Mouse (Mus musculus) liver, adult 2 months (tissue): Measurements from ENCODE around the gene Olfr224. TPM values are rescaled to one million over a fixed set of nuclear protein-coding genes. Genes with fewer than 3 reads are reported as not detected.
A peak's percentile ranks its signal among the peaks of the same experiment; 100 is the strongest.

Source experiments
- DNase-seq: peaks from one replicate; pipeline ENCODE4 v3.0.0-alpha.2; 2011; ENCODE audit warnings: low read depth, low spot score; ENCODE audit errors: extremely low read depth
- H3K27ac ChIP-seq: fragments of 200-500 bp; replicated peaks from 2 replicates; pipeline ENCODE4 v1.5.1; 2012; ENCODE audit warnings: low read depth, mild to moderate bottlenecking, control low read depth, inconsistent platforms, low read length; ENCODE audit not compliant: insufficient read depth
- H3K27me3 ChIP-seq: fragments of 200-500 bp; 2 replicates; pipeline ENCODE4 v1.6.1; 2012; ENCODE audit warnings: mild to moderate bottlenecking, moderate library complexity, low read length, inconsistent platforms; ENCODE audit not compliant: control insufficient read depth, insufficient read depth
- H3K36me3 ChIP-seq: fragments of 200-500 bp; 2 replicates; pipeline ENCODE4 v1.6.1; 2012; ENCODE audit warnings: low read length, inconsistent platforms; ENCODE audit not compliant: control insufficient read depth, insufficient read depth
- H3K4me1 ChIP-seq: fragments of 200-500 bp; 2 replicates; pipeline ENCODE4 v1.6.1; 2011; ENCODE audit warnings: low read length; ENCODE audit not compliant: control insufficient read depth, insufficient read depth
- H3K4me3 ChIP-seq: fragments of 200-500 bp; 2 replicates; pipeline ENCODE4 v1.5.1; 2011; ENCODE audit warnings: low read depth, mild to moderate bottlenecking, control low read depth, low read length, moderate library complexity; ENCODE audit not compliant: insufficient read depth
- H3K79me2 ChIP-seq: fragments of 200-500 bp; 2 replicates; pipeline ENCODE4 v1.6.1; 2012; ENCODE audit warnings: inconsistent platforms, mild to moderate bottlenecking, low read length, moderate library complexity; ENCODE audit not compliant: control insufficient read depth, insufficient read depth
- H3K9ac ChIP-seq: fragments of 200-500 bp; 2 replicates; pipeline ENCODE4 v1.6.1; 2012; ENCODE audit warnings: low read depth, mild to moderate bottlenecking, control low read depth, inconsistent platforms, low read length
- CTCF ChIP-seq: fragments of 200-500 bp; IDR thresholded peaks from 2 replicates; pipeline ENCODE4 v1.5.1; 2011; ENCODE audit warnings: low read depth, low read length, control low read depth
- POLR2A ChIP-seq: fragments of 200-500 bp; IDR thresholded peaks from 2 replicates; pipeline ENCODE4 v1.6.1; 2011; ENCODE audit warnings: low read length, control low read depth; ENCODE audit not compliant: insufficient read depth; ENCODE audit errors: extremely low read depth
- WGBS: fragments of 180-500 bp; shearing (Covaris S2); methylation state at CpG from one replicate; pipeline ENCODE4 v1.1.7; 2018; 5-methylcytosine and 5-hydroxymethylcytosine counted together
- polyA plus RNA-seq: library from polyadenylated mRNA; depleted of rRNA; stranded (reverse); fragments of >200 nt; gene quantifications from 2 replicates; pipeline ENCODE4 v1.2.3, GENCODE M21; 2012
- total RNA-seq: library from RNA; depleted of rRNA; stranded (reverse); fragments of >200 nt; gene quantifications from 2 replicates; pipeline ENCODE4 v1.2.3, GENCODE M21; 2014

The Olfr224 gene
- total and polyA plus RNA-seq, 2 experiments: not detected

DNA sequence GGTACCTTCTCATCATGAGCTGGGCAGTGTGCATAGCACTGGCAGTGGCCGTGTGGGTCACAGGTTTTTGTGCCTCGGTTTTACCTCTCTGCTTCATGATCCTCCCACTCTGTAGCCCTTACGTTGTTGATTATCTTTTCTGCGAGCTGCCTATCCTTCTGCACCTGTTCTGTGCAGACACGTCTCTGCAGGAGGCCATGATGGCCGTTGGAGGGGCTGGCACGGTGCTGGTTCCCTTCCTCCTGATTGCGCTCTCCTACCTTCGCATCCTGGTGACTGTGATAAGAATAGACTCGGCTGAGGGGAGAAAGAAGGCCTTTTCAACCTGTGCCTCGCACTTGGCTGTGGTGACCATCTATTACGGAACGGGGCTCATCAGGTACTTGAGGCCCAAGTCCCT lies 27.5 kb upstream of the Olfr224 start:
- Histone ChIP-seq H3K79me2 (no peaks in the 10 kb centered on the region), H3K27me3 (no peaks in the 10 kb centered on the region), H3K4me3 (no peak overlapping the region), H3K4me1 (no peaks in the 10 kb centered on the region), H3K36me3 (no peaks in the 10 kb centered on the region), H3K9ac (no peak overlapping the region), H3K27ac (no peak overlapping the region)
- DNase-seq: no peak
- WGBS: 86% methylated on average over 13 of the region's 13 CpGs
- no peak for TF ChIP-seq POLR2A
- TF ChIP-seq CTCF: no peak

GRCm38 (mm10) chr11:58594814-58595213 lies 24.5 kb upstream of the Olfr224 start, which contains the start of gene Olfr324:
Gene Olfr324, plus strand, starts transcription at chr11:58595114.
- WGBS: 82% methylated on average over 6 of the region's 6 CpGs
- Histone ChIP-seq H3K4me3 (no peak within 1 kb of the TSS), H3K4me1 (no peaks in the 10 kb centered on the region), H3K9ac (no peak within 1 kb of the TSS), H3K27me3 (no peaks in the 10 kb centered on the region), H3K36me3 (no peaks in the 10 kb centered on the region), H3K27ac (no peak within 1 kb of the TSS), H3K79me2 (no peaks in the 10 kb centered on the region)
- no peak for DNase-seq
- TF ChIP-seq CTCF (no peak), POLR2A (no peak)

- H3K4me1 ChIP-seq: no peaks in the 10 kb centered on the region
- no peak overlapping the region for H3K27ac ChIP-seq
- TF ChIP-seq CTCF (no peak), POLR2A (no peak)
- no peaks in the 10 kb centered on the region for H3K79me2 ChIP-seq
- DNase-seq: no peak
- no peaks in the 10 kb centered on the region for H3K36me3 ChIP-seq
- no peaks in the 10 kb centered on the region for H3K27me3 ChIP-seq
- whole genome bisulfite sequencing: 65% methylated on average over 3 of the region's 3 CpGs
- no peak overlapping the region for H3K9ac ChIP-seq
- H3K4me3 ChIP-seq: no peak overlapping the region
Measured at GRCm38 (mm10) chr11:58588620-58589250, 18.4 kb upstream of the Olfr224 start.

- Histone ChIP-seq H3K79me2 (no peaks in the 10 kb centered on the region), H3K4me3 (no peak overlapping the region), H3K4me1 (no peaks in the 10 kb centered on the region), H3K27ac (no peak overlapping the region), H3K36me3 (no peaks in the 10 kb centered on the region), H3K27me3 (no peaks in the 10 kb centered on the region), H3K9ac (no peak overlapping the region)
- WGBS: 71% methylated on average over 7 of the region's 7 CpGs
- DNase-seq: no peak
- TF ChIP-seq CTCF (peak; percentile 49; the same call in 1 of the 2 replicates), POLR2A (no peak)
Measured at GRCm38 (mm10) chr11:58587898-58588348, 17.6 kb upstream of the Olfr224 start.

DNA sequence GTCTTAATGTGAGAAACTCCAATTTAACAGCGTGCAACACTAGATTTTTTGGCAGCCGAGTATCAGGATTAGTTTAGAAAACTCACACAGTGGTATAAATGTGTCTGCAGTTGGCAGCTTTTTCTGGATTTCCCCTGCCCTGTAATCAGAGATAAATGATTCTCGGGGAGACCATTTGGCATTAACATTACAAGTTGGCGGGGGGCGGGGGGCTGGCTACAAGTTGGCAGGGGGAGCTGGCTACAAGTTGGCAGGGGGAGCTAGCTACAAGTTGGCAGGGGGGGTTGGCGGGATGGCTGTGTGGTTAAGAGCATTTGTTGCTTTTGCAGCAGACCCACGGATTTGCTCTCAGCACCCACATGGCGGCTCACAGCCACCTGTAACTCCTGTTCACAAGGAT lies 8.3 kb upstream of the Olfr224 start:
- Histone ChIP-seq H3K79me2 (no peaks in the 10 kb centered on the region), H3K27ac (no peak overlapping the region), H3K4me1 (no peaks in the 10 kb centered on the region), H3K4me3 (no peak overlapping the region), H3K27me3 (no peaks in the 10 kb centered on the region), H3K9ac (no peak overlapping the region), H3K36me3 (no peaks in the 10 kb centered on the region)
- WGBS: 75% methylated on average over 8 of the region's 8 CpGs
- DNase-seq: no peak
- no peak for TF ChIP-seq POLR2A
- TF ChIP-seq CTCF: no peak

- WGBS: 73% methylated on average over 1 of the region's 1 CpGs
- Histone ChIP-seq H3K79me2 (no peaks in the 10 kb centered on the region), H3K9ac (no peak within 1 kb of the TSS), H3K4me3 (no peak within 1 kb of the TSS), H3K27ac (no peak within 1 kb of the TSS), H3K4me1 (no peaks in the 10 kb centered on the region), H3K27me3 (no peaks in the 10 kb centered on the region), H3K36me3 (no peaks in the 10 kb centered on the region)
- no peak for TF ChIP-seq CTCF
- TF ChIP-seq POLR2A: no peak
- no peak for DNase-seq
Measured at GRCm38 (mm10) chr11:58577430-58577829, 7.1 kb upstream of the Olfr224 start, which contains the start of gene Olfr325. Gene Olfr325, plus strand, starts transcription at chr11:58577730.
